Mouse (Mus musculus): Measurements from ENCODE around the gene Cdhr5. TPM values are rescaled to one million over a fixed set of nuclear protein-coding genes. Genes with fewer than 3 reads are reported as not detected.

Cdhr5 gene
- total RNA-seq (2021) = not detected

GRCm38 (mm10) chr7:141276546-141276945 lies at the start of gene Cdhr5:
Gene Cdhr5 (minus strand): TSS chr7:141276786.
- DNase-seq (ENCODE audit: low spot score in 2 of 2) = no peak
- intact Hi-C loops (cut with DNase I) = no loop called here

- intact Hi-C loops (cut with DNase I) = no loop called here
These were observed 48.1 kb upstream of the Cdhr5 start for GRCm38 (mm10) chr7:141324686-141325085.

GRCm38 (mm10) chr7:141319446-141319845 lies 42.9 kb upstream of the Cdhr5 start:
- no peak for DNase-seq (ENCODE audit: low spot score in 2 of 2)
- intact Hi-C loops (cut with DNase I) = no loop called here

More at GRCm38 (mm10) chr7:141324686-141325085, 48.1 kb upstream of the Cdhr5 start:
- no peak for DNase-seq (ENCODE audit: low spot score in 2 of 2)

GRCm38 (mm10) chr7:141317619-141318132 lies 41.1 kb upstream of the Cdhr5 start:
- intact Hi-C loops (cut with DNase I) = no loop called here
- DNase-seq (ENCODE audit: low spot score in 2 of 2) = no peak

- peak; percentile 31 to 58 for DNase-seq (ENCODE audit: low spot score in 2 of 2)
- intact Hi-C loops (cut with DNase I) = no loop called here
These were observed 39.4 kb upstream of the Cdhr5 start for GRCm38 (mm10) chr7:141315974-141316373.

GRCm38 (mm10) chr7:141315076-141315475 lies 38.5 kb upstream of the Cdhr5 start:
- DNase-seq (ENCODE audit: low spot score in 2 of 2) = peak in 1 of 2 experiments; percentile 58

GRCm38 (mm10) chr7:141314416-141314815 lies 37.8 kb upstream of the Cdhr5 start:
- no peak for DNase-seq (ENCODE audit: low spot score in 2 of 2)
- intact Hi-C loops (cut with DNase I) = no loop called here

More at GRCm38 (mm10) chr7:141315076-141315475, 38.5 kb upstream of the Cdhr5 start:
- intact Hi-C loops (cut with DNase I) = no loop called here

- intact Hi-C loops (cut with DNase I) = no loop called here
- DNase-seq (ENCODE audit: low spot score in 2 of 2) = no peak
These were observed 28.0 kb upstream of the Cdhr5 start for GRCm38 (mm10) chr7:141304537-141304936.

GRCm38 (mm10) chr7:141302702-141303268 lies 26.2 kb upstream of the Cdhr5 start:
- DNase-seq (ENCODE audit: low spot score in 2 of 2) = no peak
- intact Hi-C loops (cut with DNase I) = no loop called here

GRCm38 (mm10) chr7:141301386-141301785 lies 24.8 kb upstream of the Cdhr5 start:
- DNase-seq (ENCODE audit: low spot score in 2 of 2) = no peak
- intact Hi-C loops (cut with DNase I) = no loop called here

GRCm38 (mm10) chr7:141299175-141299574 lies 22.6 kb upstream of the Cdhr5 start:
- DNase-seq (ENCODE audit: low spot score in 2 of 2) = no peak
- intact Hi-C loops (cut with DNase I) = no loop called here

GRCm38 (mm10) chr7:141297926-141298650 lies 21.5 kb upstream of the Cdhr5 start:
- no peak for DNase-seq (ENCODE audit: low spot score in 2 of 2)
- intact Hi-C loops (cut with DNase I) = no loop called here

- intact Hi-C loops (cut with DNase I) = no loop called here
- no peak for DNase-seq (ENCODE audit: low spot score in 2 of 2)
These were observed 17.9 kb upstream of the Cdhr5 start for GRCm38 (mm10) chr7:141294479-141294878.

- intact Hi-C loops (cut with DNase I) = no loop called here
- DNase-seq (ENCODE audit: low spot score in 2 of 2) = no peak
These were observed 17.4 kb upstream of the Cdhr5 start for GRCm38 (mm10) chr7:141293852-141294471.

- intact Hi-C loops (cut with DNase I) = no loop called here
- DNase-seq (ENCODE audit: low spot score in 2 of 2) = peak in 1 of 2 experiments; percentile 40
These were observed 16.2 kb upstream of the Cdhr5 start for GRCm38 (mm10) chr7:141292583-141293388.

- intact Hi-C loops (cut with DNase I) = no loop called here
- peak in 1 of 2 experiments; percentile 43 for DNase-seq (ENCODE audit: low spot score in 2 of 2)
These were observed 15.5 kb upstream of the Cdhr5 start, which contains the start of gene Drd4 for GRCm38 (mm10) chr7:141291921-141292582. Gene Drd4 (plus strand): TSS chr7:141292006.

GRCm38 (mm10) chr7:141288042-141288441 lies 11.5 kb upstream of the Cdhr5 start:
- intact Hi-C loops (cut with DNase I) = no loop called here
- no peak for DNase-seq (ENCODE audit: low spot score in 2 of 2)

- no peak for DNase-seq (ENCODE audit: low spot score in 2 of 2)
- intact Hi-C loops (cut with DNase I) = no loop called here
These were observed 6.2 kb upstream of the Cdhr5 start for GRCm38 (mm10) chr7:141282756-141283155.

GRCm38 (mm10) chr7:141281442-141281841 lies 4.9 kb upstream of the Cdhr5 start:
- no peak for DNase-seq (ENCODE audit: low spot score in 2 of 2)
- intact Hi-C loops (cut with DNase I) = no loop called here

Data from left cerebral cortex, postnatal 25 days (tissue).